Mouse (Mus musculus): Measurements from ENCODE around the gene Zfp385a.

GRCm38 (mm10) chr15:103388556-103389145 is 48.8 kb upstream of the Zfp385a start:
- TF ChIP-seq POLR2A (IDR thresholded peaks at IDR 0.05; ENCODE audit: extremely low read depth, insufficient read depth, low read length): no peak
- peak; percentile 51; the same call in 1 of the 2 replicates for TF ChIP-seq CTCF (IDR thresholded peaks at IDR 0.05; ENCODE audit: low read depth, low read length)
